Mouse (Mus musculus) liver, adult 2 months (tissue): ENCODE results near the gene Actr1b.

ENCODE experiments used
- CTCF ChIP-seq: fragments of 200-500 bp; IDR thresholded peaks from 2 replicates; pipeline ENCODE4 v1.5.1; 2011; ENCODE audit warnings: low read depth, low read length, control low read depth
- POLR2A ChIP-seq: fragments of 200-500 bp; IDR thresholded peaks from 2 replicates; pipeline ENCODE4 v1.6.1; 2011; ENCODE audit warnings: low read length, control low read depth; ENCODE audit not compliant: insufficient read depth; ENCODE audit errors: extremely low read depth

GRCm38 (mm10) chr1:36670256-36670655 is 44.0 kb downstream of the Actr1b start:
- no peak for TF ChIP-seq CTCF
- no peak for TF ChIP-seq POLR2A
